Mouse (Mus musculus) testis, adult 2 months (tissue): Measurements from ENCODE around the gene Fam219b. TPM values are rescaled to one million over a fixed set of nuclear protein-coding genes. Genes with fewer than 3 reads are reported as not detected.

Experiments
- H3K27ac ChIP-seq: fragments of 200-500 bp; 2 replicates; pipeline ENCODE4 v1.5.1; 2012; ENCODE audit warnings: low read depth, low read length; ENCODE audit not compliant: control insufficient read depth, insufficient read depth
- H3K27me3 ChIP-seq: fragments of 200-500 bp; 2 replicates; pipeline ENCODE4 v1.6.1; 2012; ENCODE audit warnings: mild to moderate bottlenecking, low read length, moderate library complexity; ENCODE audit not compliant: control insufficient read depth, insufficient read depth
- H3K36me3 ChIP-seq: fragments of 200-500 bp; 2 replicates; pipeline ENCODE4 v1.6.1; 2012; ENCODE audit warnings: mild to moderate bottlenecking, low read length; ENCODE audit not compliant: control insufficient read depth, insufficient read depth
- H3K4me1 ChIP-seq: fragments of 200-500 bp; 2 replicates; pipeline ENCODE4 v1.6.1; 2012; ENCODE audit warnings: low read length; ENCODE audit not compliant: control insufficient read depth, insufficient read depth
- H3K4me3 ChIP-seq: fragments of 200-500 bp; 2 replicates; pipeline ENCODE4 v1.5.1; 2012; ENCODE audit warnings: low read depth, mild to moderate bottlenecking, low read length, moderate library complexity, mixed read lengths; ENCODE audit not compliant: control insufficient read depth
- CTCF ChIP-seq: fragments of 200-500 bp; IDR thresholded peaks from 2 replicates; pipeline ENCODE4 v1.5.1; 2012; ENCODE audit warnings: low read depth, mild to moderate bottlenecking, inconsistent platforms, low read length, moderate library complexity; ENCODE audit not compliant: control insufficient read depth, insufficient read depth, insufficient replicate concordance
- POLR2A ChIP-seq: fragments of 200-500 bp; IDR thresholded peaks from 2 replicates; pipeline ENCODE4 v1.6.1; 2012; ENCODE audit warnings: low read depth, mild to moderate bottlenecking, inconsistent platforms, low read length, moderate library complexity; ENCODE audit not compliant: control insufficient read depth
- polyA plus RNA-seq: library from polyadenylated mRNA; depleted of rRNA; stranded (reverse); fragments of >200 nt; gene quantifications from 2 replicates; pipeline ENCODE4 v1.2.3, GENCODE M21; 2012

Fam219b gene
- polyA plus RNA-seq, 1 experiment = 2.8 TPM

DNA sequence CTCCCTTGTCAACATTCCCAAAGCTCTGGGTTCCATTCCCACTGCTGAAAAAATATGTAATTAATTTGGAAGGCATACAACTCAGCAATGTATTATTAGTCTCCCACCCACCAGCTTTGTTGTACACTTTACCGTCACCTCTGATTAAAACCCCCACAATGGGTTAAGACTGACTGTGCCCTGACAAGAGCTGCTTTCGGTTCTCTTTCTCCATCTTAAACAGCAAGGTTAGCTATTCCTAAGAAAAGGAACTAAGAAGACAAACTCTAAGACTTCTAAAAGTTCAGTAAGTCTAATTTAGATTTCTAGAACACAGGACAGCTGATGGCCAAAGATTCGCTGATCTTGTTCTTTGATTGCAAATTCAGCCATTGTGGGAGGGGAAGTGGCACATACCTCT lies 19.9 kb downstream of the Fam219b start:
- no peak for TF ChIP-seq POLR2A
- no peak for TF ChIP-seq CTCF
- no peak overlapping the region for H3K27ac ChIP-seq
- H3K36me3 ChIP-seq = no peaks in the 10 kb centered on the region
- H3K4me3 ChIP-seq = no peak overlapping the region
- peaks cover 16% of the 10 kb centered on the region for H3K4me1 ChIP-seq
- H3K27me3 ChIP-seq = no peaks in the 10 kb centered on the region

- Histone ChIP-seq H3K27me3 (no peaks in the 10 kb centered on the region), H3K27ac (no peak overlapping the region), H3K4me1 (peaks cover 12% of the 10 kb centered on the region), H3K36me3 (no peaks in the 10 kb centered on the region), H3K4me3 (no peak overlapping the region)
- no peak for TF ChIP-seq POLR2A
- TF ChIP-seq CTCF = no peak
Observed at GRCm38 (mm10) chr9:57558625-57559024, 21.3 kb downstream of the Fam219b start.

GRCm38 (mm10) chr9:57559568-57559967 lies 22.2 kb downstream of the Fam219b start:
- Histone ChIP-seq H3K4me3 (peak overlapping the region; percentile 55), H3K4me1 (peaks cover 9% of the 10 kb centered on the region), H3K27me3 (no peaks in the 10 kb centered on the region), H3K27ac (no peak overlapping the region), H3K36me3 (no peaks in the 10 kb centered on the region)
- TF ChIP-seq POLR2A (no peak), CTCF (no peak)

DNA sequence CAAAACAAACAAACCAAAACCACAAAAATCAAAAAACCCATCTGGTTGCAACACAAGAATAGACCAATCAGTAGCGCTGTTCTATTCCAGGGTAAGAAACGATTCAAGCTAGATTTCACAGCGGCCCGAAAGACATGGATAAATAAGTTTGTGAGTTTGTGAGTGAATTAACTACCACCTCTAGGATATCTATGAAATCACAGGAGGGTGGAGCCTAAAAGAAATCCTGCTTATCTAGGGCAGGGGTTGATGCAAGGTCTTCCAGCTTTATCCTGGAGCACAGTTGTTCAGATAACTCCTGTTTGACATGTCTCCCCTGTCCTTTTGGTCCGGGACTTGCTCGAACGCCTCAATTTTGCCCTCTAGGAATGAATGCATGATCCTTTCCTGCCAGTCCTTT lies 22.9 kb downstream of the Fam219b start:
- H3K27ac ChIP-seq = peak overlapping the region; percentile 90
- no peaks in the 10 kb centered on the region for H3K27me3 ChIP-seq
- H3K36me3 ChIP-seq = no peaks in the 10 kb centered on the region
- H3K4me1 ChIP-seq = peaks cover 9% of the 10 kb centered on the region
- H3K4me3 ChIP-seq = peak overlapping the region; percentile 97
- TF ChIP-seq POLR2A (no peak), CTCF (no peak)

GRCm38 (mm10) chr9:57560861-57561710 lies 23.8 kb downstream of the Fam219b start, which contains the start of gene Scamp2:
Gene Scamp2 (plus strand): TSS chr9:57560943.
- H3K27ac ChIP-seq = peak within 1 kb of the TSS; percentile 90
- H3K4me1 ChIP-seq = peaks cover 14% of the 10 kb centered on the region
- H3K36me3 ChIP-seq = no peaks in the 10 kb centered on the region
- TF ChIP-seq POLR2A = peak; percentile 97
- 0 out of 2 replicates have a peak, but pooled peaks have one; percentile 4 for TF ChIP-seq CTCF
- H3K4me3 ChIP-seq = peak within 1 kb of the TSS; percentile 97
- H3K27me3 ChIP-seq = no peaks in the 10 kb centered on the region

DNA sequence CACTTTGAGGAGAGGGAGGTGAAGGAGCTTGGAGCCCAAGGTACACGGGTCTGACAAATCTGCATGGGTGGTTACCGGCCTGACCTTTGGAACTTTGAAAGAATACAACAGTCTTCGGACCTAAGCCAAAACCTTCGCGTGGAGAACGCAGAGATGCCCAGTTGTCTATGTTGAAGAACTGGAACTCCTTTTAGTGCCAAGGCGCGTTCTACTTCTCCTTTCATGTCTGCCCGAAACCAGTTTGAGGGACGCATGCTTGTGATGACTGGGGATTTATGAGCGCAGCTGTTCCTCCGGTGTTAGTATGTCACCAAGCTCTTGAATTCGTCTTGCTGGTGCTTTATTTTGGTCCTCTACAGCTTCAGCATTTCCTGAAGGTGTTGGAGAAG lies 24.4 kb downstream of the Fam219b start:
- peak overlapping the region; percentile 97 for H3K4me3 ChIP-seq
- H3K4me1 ChIP-seq = peaks cover 14% of the 10 kb centered on the region
- peak overlapping the region; percentile 90 for H3K27ac ChIP-seq
- no peaks in the 10 kb centered on the region for H3K27me3 ChIP-seq
- TF ChIP-seq CTCF (no peak), POLR2A (no peak)
- no peaks in the 10 kb centered on the region for H3K36me3 ChIP-seq

GRCm38 (mm10) chr9:57562896-57563372 lies 25.6 kb downstream of the Fam219b start:
- Histone ChIP-seq H3K27me3 (no peaks in the 10 kb centered on the region), H3K4me3 (peak overlapping the region; percentile 52), H3K4me1 (peaks cover 14% of the 10 kb centered on the region), H3K36me3 (no peaks in the 10 kb centered on the region), H3K27ac (peak overlapping the region; percentile 54)
- TF ChIP-seq CTCF (no peak), POLR2A (no peak)
